20 mouse cellular contexts compared by ENCODE assay signal in the genomic region with DNA sequence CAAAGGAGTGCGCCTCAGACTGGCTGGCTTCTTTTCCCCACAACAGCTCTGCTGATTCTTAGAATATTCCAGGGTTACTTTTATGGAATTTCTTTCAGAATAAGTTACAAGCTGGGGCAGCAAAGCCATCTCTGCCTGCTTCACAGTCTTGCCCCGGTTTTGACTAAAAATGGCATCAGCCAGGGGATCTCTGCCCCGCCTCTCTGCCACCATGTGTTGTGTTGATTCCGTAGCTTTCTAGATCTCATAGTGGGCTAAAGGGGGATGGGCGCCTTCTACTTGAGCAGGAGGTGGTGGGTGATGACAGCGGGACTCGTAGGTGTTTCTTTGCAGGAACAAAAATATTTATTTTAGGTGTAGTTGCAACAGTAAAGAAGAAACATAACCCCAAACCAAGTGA. TPM values are rescaled to one million over a fixed set of nuclear protein-coding genes. Genes with fewer than 3 reads are reported as not detected.
DNase-seq lines count a peak whose midpoint lies in the region; ATAC-seq lines count a peak whose summit lies in the region.
"Had no signal": no experiment of that assay in that cellular context is flagged by ENCODE, and none has a peak within 500 bp of the region (broad histone marks: within the 10 kb centered on the region; RNA-seq: fewer than 3 reads in every experiment).

No protein-coding gene starts in this region.

- H3K36me3 ChIP-seq in heart, embryonic 12.5 days = no peaks in the 10 kb centered on the region; the same call in 1 of the 2 replicates
- H3K36me3 ChIP-seq: embryonic facial prominence, embryonic 15.5 days; forebrain, embryonic 10.5 days; heart, embryonic 15.5 days; hindbrain, embryonic 12.5 days; liver, embryonic 15.5 days; neural tube, embryonic 12.5 days had no signal

- no peaks in the 10 kb centered on the region for H3K27me3 ChIP-seq in heart, embryonic 12.5 days (replicated peaks)
- H3K27me3 ChIP-seq: embryonic facial prominence, embryonic 15.5 days; heart, embryonic 15.5 days; hindbrain, embryonic 12.5 days; liver, embryonic 15.5 days; neural tube, embryonic 12.5 days; Patski had no signal

- intact Hi-C loops in heart, postnatal 10 days (cut with DNase I) = no loop called here
- intact Hi-C loops in left cerebral cortex, postnatal 4 days (cut with DNase I) = no loop called here
- intact Hi-C loops in left cerebral cortex, postnatal 14 days (cut with DNase I) = no loop called here

- DNase-seq in heart, postnatal 10 days = no peak
- DNase-seq in left cerebral cortex, adult 11 months (ENCODE audit: low spot score) = peak; percentile 36
- DNase-seq in left cerebral cortex, postnatal 4 days = no peak
- peak; percentile 80 for DNase-seq in brain, adult 2 months (ENCODE audit: low read depth, low spot score)
- DNase-seq in left cerebral cortex, postnatal 14 days (ENCODE audit: low spot score in 2 of 2) = peak; percentile 51 to 69
- DNase-seq: adrenal gland, postnatal 25 days; cerebellum, adult 8-10 months; kidney, postnatal 14 days had no signal

- no peak overlapping the region for H3K4me2 ChIP-seq in heart, embryonic 12.5 days
- H3K4me2 ChIP-seq: embryonic facial prominence, embryonic 15.5 days; heart, embryonic 15.5 days; hindbrain, embryonic 12.5 days; liver, embryonic 15.5 days; neural tube, embryonic 12.5 days had no signal

- peak overlapping the region; percentile 40 for H3K27ac ChIP-seq in heart, embryonic 12.5 days (ENCODE audit: poor library complexity, severe bottlenecking)
- H3K27ac ChIP-seq: embryonic facial prominence, embryonic 15.5 days; forebrain, embryonic 10.5 days; heart, embryonic 15.5 days; hindbrain, embryonic 12.5 days; liver, embryonic 15.5 days; midbrain, embryonic 10.5 days; neural tube, embryonic 12.5 days had no signal

- peaks cover 10% of the 10 kb centered on the region for H3K9me3 ChIP-seq in heart, embryonic 12.5 days (replicated peaks)
- H3K9me3 ChIP-seq: embryonic facial prominence, embryonic 15.5 days; heart, embryonic 15.5 days; liver, embryonic 15.5 days had no signal

- 67% methylated on average over 7 of the region's 7 CpGs for WGBS in heart, embryonic 12.5 days

- no peak for ATAC-seq in heart, embryonic 12.5 days (ENCODE audit: insufficient number of reproducible peaks, low FRiP score)
- no peak for ATAC-seq in megakaryocyte-erythroid progenitor cell, adult 5-6 weeks (replicated peaks; ENCODE audit: low FRiP score, low TSS enrichment, poor library complexity, severe bottlenecking)
- ATAC-seq: inflammation-experienced regulatory T-cells, adult 6 months; Patski had no signal

- H3K9ac ChIP-seq in heart, embryonic 12.5 days = no peak overlapping the region
- H3K9ac ChIP-seq: embryonic facial prominence, embryonic 15.5 days; heart, embryonic 15.5 days; hindbrain, embryonic 12.5 days; liver, embryonic 15.5 days; neural tube, embryonic 12.5 days had no signal

- no peak overlapping the region for H3K4me3 ChIP-seq in heart, embryonic 12.5 days
- H3K4me3 ChIP-seq: embryonic facial prominence, embryonic 15.5 days; forebrain, embryonic 10.5 days; heart, embryonic 15.5 days; hindbrain, embryonic 12.5 days; liver, embryonic 15.5 days; midbrain, embryonic 10.5 days; neural tube, embryonic 12.5 days had no signal

- H3K4me1 ChIP-seq in heart, embryonic 12.5 days (replicated peaks) = peaks cover 18% of the 10 kb centered on the region
- H3K4me1 ChIP-seq: forebrain, embryonic 10.5 days; liver, embryonic 15.5 days; midbrain, embryonic 10.5 days; neural tube, embryonic 12.5 days had no signal

RNA-seq across cellular contexts. Expression of a gene that starts 25.7 kb away (rescaled TPM):
- polyA plus RNA-seq in heart, embryonic 12.5 days (2016; fragmentation: Nextera tagmentation; extraction: Ambion mirVana) = 259 and 289 TPM in 2 replicates
- 10 to 100 TPM; 27.2 to 36.1 TPM for total RNA-seq in heart, postnatal 10 days (2021)
- 10 to 100 TPM; 15.8 to 36.9 TPM for total RNA-seq in left cerebral cortex, postnatal 4 days (2021)
- 10 to 100 TPM; 16.5 to 29.7 TPM for total RNA-seq in left cerebral cortex, postnatal 14 days (2021)
- 295 and 358 TPM in 2 replicates for total RNA-seq in megakaryocyte-erythroid progenitor cell, adult 5-6 weeks (2014; fragmentation: Nextera tagmentation)
- total RNA-seq in megakaryocyte-erythroid progenitor cell, adult 5-6 weeks (2017) = 148 and 204 TPM in 2 replicates

RNA-seq across cellular contexts. Expression of a gene that starts 29.8 kb away (rescaled TPM):
- 2.6 TPM in 2 replicates for polyA plus RNA-seq in heart, embryonic 12.5 days (2016; fragmentation: Nextera tagmentation; extraction: Ambion mirVana)
- total RNA-seq in heart, postnatal 10 days (2021) = 1 to 10 TPM; 4.6 TPM
- total RNA-seq in left cerebral cortex, postnatal 4 days (2021) = 10 to 100 TPM; 41.1 to 42.8 TPM
- total RNA-seq in left cerebral cortex, postnatal 14 days (2021) = 10 to 100 TPM; 56.5 to 57.6 TPM
- 0.50 TPM in 1 of 2 replicates, not detected in the other for total RNA-seq in megakaryocyte-erythroid progenitor cell, adult 5-6 weeks (2014; fragmentation: Nextera tagmentation)
- 0.53 and 1.8 TPM in 2 replicates for total RNA-seq in megakaryocyte-erythroid progenitor cell, adult 5-6 weeks (2017)
- total RNA-seq: monocyte, adult 5-6 weeks had no signal
- polyA plus RNA-seq: inflammation-experienced regulatory T-cells, adult 6 months had no signal

Comparison
In these comparisons a context has a peak if more than half of its experiments do, and no peak if none do; other contexts are left out.
1. DNase-seq: peak in left cerebral cortex, adult 11 months (single experiment), brain, adult 2 months (single experiment) and left cerebral cortex, postnatal 14 days (2 of 2); none in heart, postnatal 10 days (0 of 2) and left cerebral cortex, postnatal 4 days (single experiment).
2. RNA of a gene that starts 29.8 kb away (total RNA-seq): 56.5 to 57.6 TPM in left cerebral cortex, postnatal 14 days and 41.1 to 42.8 TPM in left cerebral cortex, postnatal 4 days; 4.6 TPM in heart, postnatal 10 days and 0.50 to 1.8 TPM in megakaryocyte-erythroid progenitor cell, adult 5-6 weeks; every median in the first group is over 4 times any median in the second.